Comparison of ENCODE assay signal across 14 mouse cellular contexts in genomic region chr10:118803922-118804557, GRCm38 (mm10).
DNase-seq lines count a peak whose midpoint lies in the region; ATAC-seq lines count a peak whose summit lies in the region.
"Had no signal": no experiment of that assay in that cellular context is flagged by ENCODE, and none has a peak within 500 bp of the region (broad histone marks: within the 10 kb centered on the region; RNA-seq: fewer than 3 reads in every experiment).

No protein-coding gene starts in this region.

- no peak overlapping the region for H3K27ac ChIP-seq in liver, embryonic 12.5 days
- no peak overlapping the region for H3K27ac ChIP-seq in liver, embryonic 11.5 days (ENCODE audit: low read depth, low read length)
- H3K27ac ChIP-seq in liver, embryonic 16.5 days (ENCODE audit: low read length) = 0 out of 2 replicates have a peak overlapping the region, but pooled peaks have one; percentile 16
- H3K27ac ChIP-seq: hindbrain, embryonic 14.5 days; limb, embryonic 15.5 days had no signal

- H3K9ac ChIP-seq in liver, embryonic 12.5 days = no peak overlapping the region
- H3K9ac ChIP-seq in liver, embryonic 11.5 days (ENCODE audit: low read depth, low read length) = no peak overlapping the region
- H3K9ac ChIP-seq in liver, embryonic 16.5 days (ENCODE audit: low read depth, low read length) = no peak overlapping the region
- H3K9ac ChIP-seq: hindbrain, embryonic 14.5 days; limb, embryonic 15.5 days had no signal

- DNase-seq in heart, adult 11 months = peak; percentile 66
- no peak for DNase-seq in heart, adult 8-10 months (ENCODE audit: low spot score)
- no peak for DNase-seq in liver, embryonic 11.5 days (ENCODE audit: low spot score)
- peak; percentile 58 for DNase-seq in yolk sac, embryonic 10.5 days (ENCODE audit: low spot score)
- no peak for DNase-seq in cerebellum, postnatal 14 days
- no peak for DNase-seq in spleen, postnatal 10 days (ENCODE audit: low spot score in 2 of 2)
- DNase-seq: cerebellum, postnatal 36 days; gastrocnemius, postnatal 25 days; thymus, adult 2 months had no signal

- peak; percentile 18; the same call in 1 of the 2 replicates for ATAC-seq in liver, embryonic 12.5 days
- ATAC-seq in liver, embryonic 11.5 days (replicated peaks; ENCODE audit: low FRiP score) = no peak
- 0 out of 2 replicates have a peak, but pooled peaks have one; percentile 45 for ATAC-seq in liver, embryonic 16.5 days (ENCODE audit: low read depth)

- WGBS in liver, embryonic 12.5 days (ENCODE audit: insufficient replicate concordance) = 69% methylated on average over 20 of the region's 20 CpGs
- 76% methylated on average over 20 of the region's 20 CpGs for WGBS in liver, embryonic 11.5 days
- 60% methylated on average over 20 of the region's 20 CpGs for WGBS in liver, embryonic 16.5 days (ENCODE audit: insufficient replicate concordance)

- H3K27me3 ChIP-seq in liver, embryonic 12.5 days (replicated peaks) = no peaks in the 10 kb centered on the region
- no peaks in the 10 kb centered on the region for H3K27me3 ChIP-seq in liver, embryonic 11.5 days (replicated peaks; ENCODE audit: control insufficient read depth, insufficient read depth, low read length)
- H3K27me3 ChIP-seq in liver, embryonic 16.5 days (ENCODE audit: control insufficient read depth, insufficient read depth, low read depth, low read length) = no peaks in the 10 kb centered on the region
- H3K27me3 ChIP-seq: limb, embryonic 15.5 days had no signal

- 0 out of 2 replicates have a peak, but pooled peaks cover 14% of the 10 kb centered on the region for H3K4me1 ChIP-seq in liver, embryonic 12.5 days
- H3K4me1 ChIP-seq in liver, embryonic 11.5 days (replicated peaks; ENCODE audit: control insufficient read depth, insufficient read depth, low read length) = peaks cover 4% of the 10 kb centered on the region; the same call in 1 of the 2 replicates
- H3K4me1 ChIP-seq in liver, embryonic 16.5 days (ENCODE audit: control insufficient read depth, low read depth, low read length) = no peaks in the 10 kb centered on the region

- H3K4me2 ChIP-seq in liver, embryonic 12.5 days = no peak overlapping the region
- no peak overlapping the region for H3K4me2 ChIP-seq in liver, embryonic 11.5 days
- no peak overlapping the region for H3K4me2 ChIP-seq in liver, embryonic 16.5 days (ENCODE audit: low read depth, low read length)
- H3K4me2 ChIP-seq: hindbrain, embryonic 14.5 days; limb, embryonic 15.5 days had no signal

- no peak overlapping the region for H3K4me3 ChIP-seq in liver, embryonic 12.5 days
- H3K4me3 ChIP-seq in liver, embryonic 11.5 days (ENCODE audit: low read depth, low read length) = no peak overlapping the region
- H3K4me3 ChIP-seq in liver, embryonic 16.5 days (ENCODE audit: low read depth, low read length) = no peak overlapping the region
- H3K4me3 ChIP-seq: limb, embryonic 15.5 days had no signal

- H3K36me3 ChIP-seq in liver, embryonic 12.5 days = no peaks in the 10 kb centered on the region
- no peaks in the 10 kb centered on the region for H3K36me3 ChIP-seq in liver, embryonic 11.5 days (ENCODE audit: control insufficient read depth, insufficient read depth, low read length)
- no peaks in the 10 kb centered on the region for H3K36me3 ChIP-seq in liver, embryonic 16.5 days (ENCODE audit: control insufficient read depth, insufficient read depth)
- H3K36me3 ChIP-seq: limb, embryonic 15.5 days had no signal

- no peaks in the 10 kb centered on the region for H3K9me3 ChIP-seq in liver, embryonic 12.5 days (replicated peaks)
- H3K9me3 ChIP-seq in liver, embryonic 11.5 days (ENCODE audit: control insufficient read depth, low read length) = no peaks in the 10 kb centered on the region
- H3K9me3 ChIP-seq in liver, embryonic 16.5 days (replicated peaks; ENCODE audit: control insufficient read depth, low read length) = no peaks in the 10 kb centered on the region
- H3K9me3 ChIP-seq: limb, embryonic 15.5 days; megakaryocyte, embryonic 14.5 days had no signal

Comparison
In these comparisons a context has a peak if more than half of its experiments do, and no peak if none do; other contexts are left out.
1. DNase-seq: peak in heart, adult 11 months (single experiment) and yolk sac, embryonic 10.5 days (single experiment); none in heart, adult 8-10 months (single experiment), liver, embryonic 11.5 days (single experiment), cerebellum, postnatal 14 days (0 of 2) and spleen, postnatal 10 days (0 of 2).